Mouse (Mus musculus) small intestine, adult 2 months (tissue): ENCODE measurements around the gene Arhgap22.

Source experiments
- CTCF ChIP-seq: fragments of 200-500 bp; IDR thresholded peaks from 2 replicates; pipeline ENCODE4 v1.5.1; 2012; ENCODE audit warnings: low read depth, mild to moderate bottlenecking, control low read depth, inconsistent platforms, low read length, moderate library complexity, mixed read lengths; ENCODE audit not compliant: insufficient replicate concordance, insufficient read length; ENCODE audit errors: extremely low read depth
- POLR2A ChIP-seq: fragments of 200-500 bp; IDR thresholded peaks from 2 replicates; pipeline ENCODE4 v1.6.1; 2012; ENCODE audit warnings: low read depth, mild to moderate bottlenecking, control low read depth, inconsistent platforms, low read length, moderate library complexity

DNA sequence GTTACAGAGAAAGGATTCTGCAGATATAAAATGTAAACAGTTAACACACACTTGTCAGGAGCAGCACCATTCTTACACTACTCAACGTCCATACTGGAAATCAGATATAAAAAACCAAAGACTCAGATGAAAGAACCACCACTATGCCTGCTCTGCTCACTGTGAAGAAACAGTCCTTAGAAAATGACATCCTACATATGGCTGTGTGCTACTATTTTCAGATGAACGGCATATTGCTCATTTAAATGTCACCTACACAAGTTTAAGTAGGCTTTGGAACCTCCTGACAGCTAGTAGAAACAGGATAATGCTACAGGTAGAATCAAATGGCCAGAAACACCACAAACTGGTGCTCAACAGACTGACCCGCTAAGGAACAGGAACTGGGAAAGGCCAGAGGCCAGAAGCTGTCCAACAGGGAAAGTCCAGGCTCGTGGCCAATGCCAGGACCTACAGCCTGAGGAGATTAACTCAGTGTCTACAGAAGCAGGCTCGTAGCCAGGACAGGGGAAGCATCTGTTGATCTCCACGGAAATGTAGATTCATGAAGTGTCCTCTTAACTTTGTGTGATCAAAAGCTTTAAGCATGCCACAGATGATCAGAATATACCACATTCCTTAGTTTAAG lies 167.1 kb downstream of the Arhgap22 start:
- TF ChIP-seq CTCF (no peak), POLR2A (no peak)
